Mouse (Mus musculus) liver, postnatal 0 days (tissue): ENCODE measurements around the gene Abcd4.

Experiments used
- CTCF ChIP-seq: sonication (generic); IDR thresholded peaks from 2 replicates; pipeline ENCODE4 v1.5.1; 2016; ENCODE audit warnings: antibody characterized with exemption, low read depth
- EP300 ChIP-seq: IDR thresholded peaks from 2 replicates; pipeline ENCODE4 v1.6.1; 2016; ENCODE audit warnings: antibody characterized with exemption, low read depth, mild to moderate bottlenecking

GRCm38 (mm10) chr12:84640253-84640652, 23.0 kb upstream of the Abcd4 start:
- TF ChIP-seq CTCF (no peak), EP300 (no peak)
